Mouse (Mus musculus) left cerebral cortex, adult 2 months (tissue): ENCODE measurements around the gene Gtf3c2. TPM values are rescaled to one million over a fixed set of nuclear protein-coding genes. Genes with fewer than 3 reads are reported as not detected.

Experiments
- DNase-seq, 2 experiments: peaks; one replicate each; pipeline ENCODE4 v3.0.0; 2021 to 2022; ENCODE audit warnings: low spot score in 2 of 2, mixed read lengths in 1 of 2; ENCODE audit errors: extremely low spot score in 1 of 2
- H3K27ac ChIP-seq: fragments of 200-600 bp; 2 replicates; pipeline ENCODE4 v1.8.1; 2022
- H3K4me3 ChIP-seq: fragments of 200-600 bp; 2 replicates; pipeline ENCODE4 v1.8.1; 2022
- CTCF ChIP-seq: fragments of 200-600 bp; IDR thresholded peaks from 2 replicates; pipeline ENCODE4 v1.8.1; 2022; ENCODE audit warnings: antibody characterized with exemption, mild to moderate bottlenecking, moderate library complexity
- intact Hi-C: fragments of 180-260 bp; cut with DNase I; formaldehyde crosslinking; loops from one replicate; pipeline ENCODE4 v1.15.1; 2025
- total RNA-seq, 2 experiments: library from RNA; stranded (reverse); gene quantifications; 2 replicates each; pipeline ENCODE4 v1.2.3; 2021

The Gtf3c2 gene
- total RNA-seq, 2 experiments from 2014 or later: 56.8 to 61.1 TPM

DNA sequence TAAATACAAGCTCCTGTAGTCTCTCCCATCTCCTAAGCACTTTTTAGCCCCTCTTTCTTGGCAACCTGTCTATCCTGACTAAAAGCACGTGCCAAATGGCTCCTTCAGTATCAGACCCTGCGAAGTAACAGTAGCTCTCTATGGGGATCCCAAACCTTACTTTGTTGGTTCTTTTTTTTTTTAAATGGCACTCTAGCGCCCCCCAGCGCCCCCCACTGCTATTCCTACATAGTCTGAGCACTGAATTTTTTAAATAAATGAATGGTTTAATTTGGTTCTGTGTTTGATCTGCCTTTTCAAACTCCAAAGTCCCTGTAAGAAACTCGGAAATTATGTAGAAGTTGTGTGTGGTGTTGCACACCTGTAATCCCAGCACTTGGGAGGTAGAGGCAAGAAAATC is 53.9 kb downstream of the Gtf3c2 start:
- Histone ChIP-seq H3K27ac (no peak overlapping the region), H3K4me3 (no peak overlapping the region)
- TF ChIP-seq CTCF: peak; percentile 31
- intact Hi-C loops: no loop called here
- DNase-seq: no peak

DNA sequence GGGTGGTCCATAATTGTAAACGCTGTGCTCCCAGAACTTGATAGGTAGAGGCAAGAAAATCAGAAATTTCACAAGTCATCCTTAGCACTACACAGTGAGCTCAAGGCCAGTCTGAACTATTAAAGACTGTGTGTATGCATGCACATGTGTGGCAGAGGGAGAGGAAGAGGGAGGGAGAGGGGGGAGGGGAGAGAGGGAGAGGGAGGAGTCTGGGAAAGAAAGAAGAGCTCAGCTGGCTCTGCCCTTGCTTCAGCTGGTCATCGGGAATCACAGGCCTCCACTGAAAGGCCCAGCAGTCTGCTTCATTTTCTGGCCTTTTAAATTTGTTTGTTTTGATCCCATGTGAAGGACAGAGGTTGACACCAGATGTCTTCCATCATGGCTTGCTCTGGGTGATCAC is 56.5 kb downstream of the Gtf3c2 start:
- TF ChIP-seq CTCF: no peak
- Histone ChIP-seq H3K4me3 (no peak overlapping the region), H3K27ac (no peak overlapping the region)
- no peak for DNase-seq
- intact Hi-C loops: loop anchor here (5.0 kb wide), 1 partner anchor 131 kb away; no protein-coding TSS in a partner anchor

DNA sequence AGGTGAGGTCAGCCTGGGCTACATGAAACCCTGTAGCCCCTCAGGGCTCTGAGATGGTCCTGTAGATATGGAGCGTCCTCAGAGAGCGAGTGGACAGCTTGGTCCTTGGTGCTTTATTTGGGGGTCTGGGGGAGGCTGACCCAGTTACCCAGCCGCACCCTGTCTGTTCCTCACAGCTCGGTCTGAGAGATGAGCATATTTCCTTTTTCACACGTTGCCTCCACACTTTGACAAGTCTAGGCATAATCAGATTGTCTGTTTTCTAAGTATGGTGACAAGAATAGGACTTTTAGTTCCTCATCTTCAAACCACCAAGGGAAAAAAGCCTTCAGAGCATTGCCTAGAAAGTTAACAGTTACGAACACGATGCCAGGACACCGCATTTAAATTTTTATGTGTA is 58.8 kb downstream of the Gtf3c2 start:
- TF ChIP-seq CTCF: no peak
- intact Hi-C loops: loop anchor here (1.0 to 5.0 kb wide), 3 partner anchors 29 to 129 kb away; no protein-coding TSS in a partner anchor
- no peak overlapping the region for H3K27ac ChIP-seq
- no peak overlapping the region for H3K4me3 ChIP-seq
- DNase-seq: peak in 1 of 2 experiments; percentile 40

DNA sequence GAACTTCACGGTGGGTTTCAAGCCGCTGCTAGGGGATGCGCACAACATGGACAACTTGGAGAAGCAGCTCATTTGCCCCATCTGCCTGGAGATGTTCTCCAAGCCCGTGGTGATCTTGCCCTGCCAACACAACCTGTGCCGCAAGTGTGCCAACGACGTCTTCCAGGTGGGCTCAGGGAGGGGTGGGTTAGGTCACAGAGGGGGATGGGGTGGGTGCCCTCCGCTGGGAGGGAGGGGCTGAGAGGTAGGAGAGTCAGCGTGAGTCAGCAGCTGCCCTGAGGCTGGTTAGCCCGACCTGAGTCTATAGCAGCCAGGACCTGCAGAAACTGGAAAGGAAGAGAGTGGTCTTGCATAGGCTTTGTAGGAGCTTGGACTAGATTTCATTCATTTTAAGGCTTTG is 63.0 kb downstream of the Gtf3c2 start:
- H3K4me3 ChIP-seq: no peak overlapping the region
- no peak overlapping the region for H3K27ac ChIP-seq
- no peak for DNase-seq
- intact Hi-C loops: no loop called here
- no peak for TF ChIP-seq CTCF

DNA sequence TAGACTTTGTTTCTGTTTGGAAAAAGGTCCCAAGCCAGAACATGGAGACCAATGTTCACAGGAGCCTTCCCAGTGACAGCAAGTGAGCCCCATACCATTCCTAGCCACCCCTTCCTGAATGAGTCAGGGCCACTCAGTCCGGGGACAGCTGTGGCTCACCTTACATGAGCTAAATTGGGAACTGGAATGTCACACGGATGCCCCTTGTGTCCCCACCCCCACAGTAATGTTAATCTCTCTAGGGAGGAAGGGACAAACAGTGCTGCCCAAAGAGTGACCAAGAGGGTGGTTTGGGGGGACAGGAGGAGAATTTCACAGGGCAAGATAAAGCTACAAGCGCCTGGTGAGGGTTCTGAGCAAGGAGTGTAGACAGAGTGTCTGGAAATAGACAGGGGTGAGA is 63.6 kb downstream of the Gtf3c2 start, which contains the start of gene Trim54:
Gene Trim54 (plus strand): TSS at position 359 of the 400 bp plus-strand sequence.
- intact Hi-C loops: no loop called here
- DNase-seq: no peak
- no peak for TF ChIP-seq CTCF
- Histone ChIP-seq H3K4me3 (no peak within 1 kb of the TSS), H3K27ac (no peak within 1 kb of the TSS)

DNA sequence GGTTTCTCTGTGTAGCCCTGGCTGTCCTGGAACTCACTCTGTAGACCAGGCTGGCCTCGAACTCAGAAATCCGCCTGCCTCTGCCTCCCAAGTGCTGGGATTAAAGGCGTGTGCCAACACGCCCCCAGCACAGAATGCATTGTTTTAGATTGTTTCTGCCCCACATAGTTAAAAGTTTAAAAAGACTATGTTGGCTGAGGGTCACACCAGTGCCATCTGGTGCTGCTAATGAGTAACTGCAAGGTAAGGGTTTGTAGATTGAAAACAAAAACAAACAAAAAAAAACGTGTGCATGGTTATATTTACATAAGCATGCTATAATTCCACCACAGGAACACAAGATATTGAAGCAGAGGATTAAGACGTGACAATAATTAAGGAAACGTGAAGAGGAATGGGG is 69.2 kb downstream of the Gtf3c2 start:
- DNase-seq: no peak
- no peak overlapping the region for H3K27ac ChIP-seq
- intact Hi-C loops: no loop called here
- H3K4me3 ChIP-seq: no peak overlapping the region
- TF ChIP-seq CTCF: peak; percentile 68

DNA sequence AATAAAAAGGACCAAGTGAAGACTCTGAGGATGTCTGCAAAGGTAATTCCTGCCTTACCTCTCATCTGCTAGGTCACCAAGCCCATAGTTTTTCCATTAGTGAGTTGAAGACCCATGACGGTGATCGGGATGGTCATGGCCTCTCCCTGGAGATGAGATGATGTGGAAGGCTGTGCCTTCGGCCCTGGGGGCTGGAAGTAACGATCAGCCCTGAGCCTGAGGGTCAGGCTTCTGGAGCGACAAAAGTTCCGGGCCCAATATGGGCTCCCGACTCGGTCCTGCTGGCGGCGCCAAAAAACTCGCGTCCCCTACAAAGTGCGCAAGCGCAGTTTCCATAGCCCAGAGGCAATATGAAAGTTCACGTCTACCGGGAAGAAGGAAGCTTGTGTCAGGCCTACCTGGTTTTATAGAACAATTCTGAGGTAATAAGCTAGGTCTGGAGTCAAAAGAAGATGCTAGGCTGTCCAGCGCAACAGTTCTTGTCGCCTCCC is 71.9 kb downstream of the Gtf3c2 start, which contains the start of gene Slc30a3:
Gene Slc30a3 (minus strand): TSS at position 238 of the 491 bp plus-strand sequence.
- Histone ChIP-seq H3K27ac (no peak within 1 kb of the TSS), H3K4me3 (no peak within 1 kb of the TSS)
- no peak for DNase-seq
- intact Hi-C loops: loop anchor here (5.0 kb wide), 1 partner anchor 176 kb away; no protein-coding TSS in a partner anchor
- no peak for TF ChIP-seq CTCF

Other genes starting within 250 kb of the Gtf3c2 start
- gene Cgref1, start 234.6 kb downstream of the Gtf3c2 start, total RNA-seq: 10 to 100 TPM; 24.2 to 26.0 TPM
- gene Preb, start 219.8 kb downstream of the Gtf3c2 start, total RNA-seq: 100 to 1,000 TPM; 129 to 134 TPM
- under 1 TPM; 0.12 to 0.23 TPM for gene Tcf23, start 211.5 kb downstream of the Gtf3c2 start, total RNA-seq
- 10 to 100 TPM; 67.1 to 68.9 TPM for gene Atraid, start 131.8 kb downstream of the Gtf3c2 start, total RNA-seq
- 10 to 100 TPM; 16.7 to 19.3 TPM for gene Slc5a6, start 131.2 kb downstream of the Gtf3c2 start, total RNA-seq
- gene Cad, start 125.4 kb downstream of the Gtf3c2 start, total RNA-seq: 10 to 100 TPM; 23.4 to 27.6 TPM
- gene Dnajc5g, start 73.9 kb downstream of the Gtf3c2 start, total RNA-seq: not detected
- 100 to 1,000 TPM; 162 to 184 TPM for gene Slc30a3, start 71.9 kb downstream of the Gtf3c2 start, total RNA-seq
- gene Trim54, start 63.4 kb downstream of the Gtf3c2 start, total RNA-seq: 1 to 10 TPM; 2.0 to 2.2 TPM
- 1 to 10 TPM; 1.3 to 1.8 TPM for gene Ucn, start 41.3 kb downstream of the Gtf3c2 start, total RNA-seq
- 10 to 100 TPM; 47.8 to 49.2 TPM for gene Mpv17, start 25.9 kb downstream of the Gtf3c2 start, total RNA-seq
- gene Gm29609, start 233 bp downstream of the Gtf3c2 start, total RNA-seq: 1 to 10 TPM; 3.0 to 3.2 TPM
- gene Snx17, start 13.1 kb upstream of the Gtf3c2 start, total RNA-seq: 10 to 100 TPM; 75.1 to 76.6 TPM
- gene Eif2b4, start 13.3 kb upstream of the Gtf3c2 start, total RNA-seq: 10 to 100 TPM; 39.7 to 43.7 TPM
- gene Zfp513, start 22.2 kb upstream of the Gtf3c2 start, total RNA-seq: 10 to 100 TPM; 28.0 to 31.4 TPM
- gene Ppm1g, start 40.5 kb upstream of the Gtf3c2 start, total RNA-seq: 10 to 100 TPM; 72.6 to 78.5 TPM
- 10 to 100 TPM; 82.3 to 86.0 TPM for gene Nrbp1, start 60.7 kb upstream of the Gtf3c2 start, total RNA-seq
- gene Gm9970, start 61.1 kb upstream of the Gtf3c2 start, total RNA-seq: not detected
- 1 to 10 TPM; 3.2 to 3.6 TPM for gene Krtcap3, start 71.5 kb upstream of the Gtf3c2 start, total RNA-seq
- 100 to 1,000 TPM; 106 to 107 TPM for gene Ift172, start 111.0 kb upstream of the Gtf3c2 start, total RNA-seq
- 100 to 1,000 TPM; 147 to 157 TPM for gene Fndc4, start 115.9 kb upstream of the Gtf3c2 start, total RNA-seq
- not detected for gene Gckr, start 117.3 kb upstream of the Gtf3c2 start, total RNA-seq